Mouse (Mus musculus): ENCODE data around the gene Gm10142. TPM values are rescaled to one million over a fixed set of nuclear protein-coding genes. Genes with fewer than 3 reads are reported as not detected.
"Not testable (repeated sequence)": the region's sequence is repeated elsewhere in the genome, so short reads cannot be mapped to it uniquely, and the experiment has no call there.

Gm10142 gene
- not detected for total RNA-seq (2021)

DNA sequence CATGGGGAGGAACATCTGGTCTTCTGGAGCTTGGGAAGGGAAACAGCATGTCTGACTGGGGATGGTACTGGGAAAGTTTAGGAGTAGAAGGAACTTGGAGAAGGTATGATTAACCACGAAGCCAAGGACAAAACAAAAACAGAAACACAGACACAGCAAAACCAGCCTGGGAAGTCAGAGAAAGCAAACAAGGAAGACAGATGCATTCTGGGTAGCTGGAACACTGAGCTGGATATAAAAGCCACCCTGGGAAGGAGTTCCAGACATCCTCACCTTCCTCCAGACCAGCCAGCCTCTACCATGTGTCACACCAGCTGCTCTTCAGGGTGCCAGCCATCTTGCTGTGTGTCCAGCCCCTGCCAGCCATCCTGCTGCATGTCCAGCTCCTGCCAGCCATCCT lies at the start of gene Gm10142:
Gene Gm10142, plus strand, starts transcription at position 301 of the 400 bp plus-strand sequence.
- DNase-seq: no peak

- no peak for DNase-seq
Measured at GRCm38 (mm10) chr10:77666342-77666741, 49.3 kb upstream of the Gm10142 start.

GRCm38 (mm10) chr10:77667402-77667801 lies 48.2 kb upstream of the Gm10142 start:
- no peak for DNase-seq

GRCm38 (mm10) chr10:77670710-77671109 lies 44.9 kb upstream of the Gm10142 start:
- DNase-seq: no peak

DNA sequence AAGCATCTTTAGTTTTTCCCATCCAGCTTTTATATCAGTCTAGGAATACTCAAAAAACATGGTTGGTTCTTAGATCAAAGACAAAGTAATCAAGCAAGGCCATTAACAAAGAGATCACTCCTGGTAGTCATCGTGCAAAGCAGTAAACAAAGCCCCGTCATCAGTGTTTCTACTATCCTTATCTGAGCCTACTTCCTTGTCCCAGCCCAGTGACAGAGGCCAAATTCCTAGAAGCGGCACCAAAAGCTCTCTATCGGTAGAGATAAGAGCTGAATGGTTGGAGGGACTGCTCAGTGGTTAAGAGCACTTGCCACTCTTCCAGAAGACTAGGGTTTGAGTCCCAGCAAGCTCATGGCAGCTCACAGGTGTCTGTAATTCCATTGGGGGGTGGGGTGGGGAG lies 44.1 kb upstream of the Gm10142 start:
- DNase-seq: no peak

GRCm38 (mm10) chr10:77673765-77674164 lies 41.8 kb upstream of the Gm10142 start:
- no peak for DNase-seq

DNA sequence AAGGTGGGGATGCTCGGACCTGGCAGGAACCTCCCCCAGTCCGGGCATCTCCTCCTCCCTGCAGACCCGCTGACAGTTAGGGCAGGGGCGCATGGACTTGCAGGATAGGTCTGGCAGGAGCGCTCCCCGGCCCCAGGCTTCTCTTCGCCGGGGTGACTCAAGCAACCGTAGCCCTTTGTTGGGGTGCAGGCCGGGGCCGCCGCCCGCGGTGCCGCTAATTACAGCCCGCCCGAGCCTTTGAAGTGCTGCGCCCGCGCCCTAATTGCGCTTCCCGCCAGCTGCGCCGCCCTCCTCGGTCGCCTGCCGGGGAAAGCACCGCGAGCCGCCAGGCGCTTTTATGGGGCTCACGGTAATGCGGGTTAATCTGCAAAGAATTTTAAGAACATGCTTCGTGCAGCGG lies 38.0 kb upstream of the Gm10142 start:
- no peak for DNase-seq

DNA sequence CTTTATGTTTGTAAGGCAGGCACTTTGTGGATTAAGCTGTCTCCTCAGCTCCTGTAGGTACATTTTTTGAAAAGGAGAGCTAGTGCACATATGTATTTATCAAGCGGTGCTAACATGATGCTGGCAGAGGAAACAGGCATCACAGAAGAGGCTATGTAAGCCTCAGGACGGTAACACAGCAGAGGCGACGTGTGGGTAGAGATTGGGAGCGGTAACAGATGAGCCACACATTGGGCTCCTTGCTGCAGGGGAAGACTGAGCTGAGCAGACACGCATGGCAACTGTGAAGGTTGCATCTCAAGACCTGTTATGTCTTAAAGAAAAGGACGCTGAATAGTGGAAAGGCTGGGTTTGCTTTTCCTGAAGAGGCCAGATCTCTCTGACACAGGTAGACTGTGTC lies 32.6 kb upstream of the Gm10142 start:
- DNase-seq: no peak

- no peak for DNase-seq
Measured at GRCm38 (mm10) chr10:77684181-77684580, 31.4 kb upstream of the Gm10142 start.

DNA sequence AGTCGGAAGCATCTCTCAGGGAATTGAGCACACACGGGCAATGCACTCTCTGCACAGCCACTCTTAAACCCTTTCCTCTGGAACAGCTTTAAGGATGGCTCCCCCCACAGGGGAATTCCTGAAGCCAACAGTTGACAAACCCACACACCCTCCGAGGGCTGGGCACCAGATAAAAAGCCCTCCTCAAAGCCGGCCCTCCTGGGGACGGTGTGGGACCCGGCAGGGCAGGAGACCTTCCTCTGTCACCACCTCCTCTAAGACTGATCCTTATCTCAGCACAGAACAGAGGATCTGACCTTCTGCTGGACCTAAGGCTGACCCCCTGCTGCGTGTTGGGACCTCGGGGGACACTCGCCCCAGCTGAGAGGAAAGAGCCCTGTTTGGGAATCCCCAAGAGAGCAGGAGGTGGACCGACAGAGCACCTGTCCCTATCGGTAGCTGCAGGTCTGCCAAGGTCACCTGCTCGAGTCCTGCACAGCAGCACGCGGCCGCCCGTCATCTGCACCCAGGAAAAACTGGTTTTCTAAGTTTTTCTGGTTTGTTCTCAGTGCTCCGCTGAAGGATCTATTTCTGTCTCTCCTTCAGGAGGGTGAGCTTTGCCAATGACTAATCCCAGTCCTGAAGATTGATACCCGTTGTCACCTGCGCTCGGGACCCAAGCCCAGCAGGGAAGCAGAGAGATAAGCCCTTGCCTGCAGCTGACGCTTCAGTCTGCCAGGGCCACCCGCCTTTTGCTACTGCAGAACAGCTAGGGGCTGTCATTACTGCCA lies 29.5 kb upstream of the Gm10142 start, which contains the start of gene Tspear:
Gene Tspear, plus strand, starts transcription at position 675 of the 770 bp plus-strand sequence.
- no peak for DNase-seq

- no peak for DNase-seq
Measured at GRCm38 (mm10) chr10:77687021-77687420, 28.6 kb upstream of the Gm10142 start.

- not testable (repeated sequence) for DNase-seq
Measured at GRCm38 (mm10) chr10:77690356-77690807, 25.2 kb upstream of the Gm10142 start, which contains the start of gene Gm19402. TSS of gene Gm19402 (minus strand) at chr10:77690757.

- DNase-seq: no peak
Measured at GRCm38 (mm10) chr10:77697133-77697532, 18.5 kb upstream of the Gm10142 start, which contains the start of gene Gm9508. TSS of gene Gm9508 (minus strand) at chr10:77697233.

- no peak for DNase-seq
Measured at GRCm38 (mm10) chr10:77706326-77706725, 9.3 kb upstream of the Gm10142 start, which contains the start of gene Gm10272. TSS of gene Gm10272 (plus strand) at chr10:77706626.

DNA sequence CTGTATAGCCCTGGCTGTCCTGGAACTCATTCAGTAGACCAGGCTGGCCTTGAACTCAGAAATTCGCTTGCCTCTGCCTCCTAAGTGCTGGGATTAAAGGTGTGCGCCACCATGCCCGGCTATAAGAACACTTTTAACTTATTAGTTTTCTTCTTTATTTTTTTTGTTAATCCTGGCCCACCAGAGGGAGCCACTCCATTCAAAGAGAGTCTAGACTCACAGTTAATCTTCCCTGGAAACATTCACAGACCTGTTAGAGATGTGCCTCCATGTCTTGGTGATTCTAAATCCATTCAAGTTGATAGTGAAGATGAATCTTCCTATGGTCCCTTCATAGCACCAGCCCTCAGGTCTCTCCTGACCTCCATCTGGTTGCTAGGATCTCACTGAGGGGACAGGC lies 5.8 kb upstream of the Gm10142 start:
- no peak for DNase-seq

- DNase-seq: not testable (repeated sequence)
Measured at GRCm38 (mm10) chr10:77711157-77711556, 4.5 kb upstream of the Gm10142 start, which contains the start of gene Gm10024. TSS of gene Gm10024 (plus strand) at chr10:77711457.

GRCm38 (mm10) chr10:77713734-77714133 lies 1.9 kb upstream of the Gm10142 start:
- DNase-seq: no peak

DNA sequence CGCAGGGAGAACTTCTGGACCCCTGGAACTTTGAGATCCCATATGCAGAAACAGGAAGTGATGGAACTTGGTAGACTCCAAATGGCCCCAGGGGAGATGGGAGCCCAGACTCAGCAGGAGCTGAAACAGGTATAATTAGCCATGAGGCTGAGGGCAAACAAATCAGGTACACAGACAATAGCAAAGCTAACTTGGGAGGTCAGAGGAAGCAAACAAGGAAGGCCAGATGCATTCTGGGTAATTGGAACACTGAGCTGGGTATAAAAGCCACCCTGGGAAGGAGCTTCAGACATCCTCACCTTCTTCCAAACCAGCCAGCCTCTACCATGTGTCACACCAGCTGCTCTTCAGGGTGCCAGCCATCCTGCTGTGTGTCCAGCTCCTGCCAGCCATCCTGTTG lies 4.7 kb downstream of the Gm10142 start, which contains the start of gene Krtap12-1:
Gene Krtap12-1, plus strand, starts transcription at position 301 of the 400 bp plus-strand sequence.
- DNase-seq: not testable (repeated sequence)

DNA sequence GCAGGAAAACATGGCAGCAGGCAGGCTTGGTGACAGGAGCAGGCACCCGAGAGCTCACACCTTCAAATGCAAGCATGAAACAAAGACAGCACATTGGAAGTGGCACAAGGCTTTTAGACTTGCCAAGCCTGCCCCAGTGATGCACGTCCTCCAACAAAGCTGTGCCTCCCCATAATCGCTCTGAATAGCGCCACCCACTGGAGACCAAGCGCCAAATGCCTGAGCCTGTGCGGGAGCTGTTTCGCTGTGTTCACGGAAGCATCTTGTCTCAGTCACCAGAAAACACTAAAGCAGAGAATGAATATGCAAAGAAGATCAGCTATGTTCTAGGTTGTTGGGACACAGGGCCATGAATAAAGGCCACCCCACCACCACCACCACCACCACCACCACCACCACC lies 9.2 kb downstream of the Gm10142 start:
- DNase-seq: no peak

DNA sequence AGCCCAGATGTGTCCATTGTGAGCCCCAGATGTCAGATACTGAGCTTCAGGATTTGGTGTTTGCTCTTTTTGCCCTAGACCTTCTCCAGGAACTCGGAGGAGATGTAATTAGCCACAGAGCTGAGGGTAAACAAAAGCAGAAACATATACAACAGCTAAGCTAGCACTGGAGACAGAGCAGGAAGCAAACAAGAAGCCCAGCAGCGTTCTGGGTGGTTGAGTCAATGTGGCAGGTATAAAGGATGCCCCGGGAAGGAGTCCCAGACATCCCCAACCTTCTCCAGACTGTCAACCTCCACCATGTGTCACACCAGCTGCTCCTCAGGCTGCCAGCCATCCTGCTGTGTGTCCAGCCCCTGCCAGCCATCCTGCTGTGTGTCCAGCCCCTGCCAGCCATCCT lies 10.6 kb downstream of the Gm10142 start, which contains the start of gene Gm10100:
Gene Gm10100, plus strand, starts transcription at position 301 of the 400 bp plus-strand sequence.
- DNase-seq: no peak

DNA sequence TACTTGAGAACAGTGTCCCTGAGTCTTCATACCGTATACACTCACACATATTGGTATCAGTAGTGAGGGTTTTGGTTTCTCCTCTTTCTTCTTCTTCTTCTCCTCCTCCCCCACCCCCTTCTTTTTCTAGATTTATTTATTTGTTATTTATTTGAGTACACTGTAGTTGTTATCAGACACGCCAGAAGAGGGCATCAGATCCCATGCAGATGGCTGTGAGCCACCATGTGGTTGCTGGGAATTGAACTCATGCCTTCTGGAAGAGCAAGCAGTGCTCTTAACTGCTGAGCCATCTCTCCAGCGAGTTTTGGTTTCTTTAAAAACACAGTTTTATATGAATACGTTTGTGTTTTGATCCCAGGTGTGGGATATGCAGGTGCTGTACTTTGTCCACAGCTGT lies 12.7 kb downstream of the Gm10142 start:
- no peak for DNase-seq

GRCm38 (mm10) chr10:77729241-77729640 lies 13.6 kb downstream of the Gm10142 start:
- DNase-seq: no peak

DNA sequence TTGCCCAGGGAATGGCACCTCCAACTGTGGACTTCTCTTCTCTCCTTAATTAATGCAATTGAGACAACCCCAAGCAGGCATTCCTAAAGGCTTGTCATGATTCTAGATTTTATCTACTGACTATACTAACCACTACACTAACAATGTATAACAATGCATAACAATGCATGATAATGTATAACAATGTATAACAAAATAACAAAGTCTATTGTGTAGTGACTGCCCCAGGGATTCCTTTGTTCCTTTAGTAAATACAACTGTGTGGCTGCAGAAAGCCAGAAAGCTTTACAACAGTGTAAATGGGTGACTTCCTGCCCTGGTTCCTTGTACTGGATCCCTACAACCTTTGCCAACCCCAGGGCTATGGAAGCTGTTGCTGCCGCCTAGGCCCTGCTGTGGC lies 20.3 kb downstream of the Gm10142 start:
- DNase-seq: no peak

- DNase-seq: no peak
Measured at GRCm38 (mm10) chr10:77738929-77739328, 23.3 kb downstream of the Gm10142 start.
